Mouse (Mus musculus) olfactory bulb, adult 2 months (tissue): Measurements from ENCODE around the gene Tatdn2. TPM values are rescaled to one million over a fixed set of nuclear protein-coding genes. Genes with fewer than 3 reads are reported as not detected.
"Not testable (repeated sequence)": the region's sequence is repeated elsewhere in the genome, so short reads cannot be mapped to it uniquely, and the experiment has no call there.

Experiments
- H3K27ac ChIP-seq: fragments of 200-500 bp; 2 replicates; pipeline ENCODE4 v1.5.1; 2012; ENCODE audit warnings: low read depth, low read length; ENCODE audit not compliant: insufficient read depth
- H3K4me1 ChIP-seq: fragments of 200-500 bp; 2 replicates; pipeline ENCODE4 v1.6.1; 2012; ENCODE audit warnings: low read length; ENCODE audit not compliant: control insufficient read depth, insufficient read depth
- H3K4me3 ChIP-seq: fragments of 200-500 bp; 2 replicates; pipeline ENCODE4 v1.5.1; 2012; ENCODE audit warnings: mild to moderate bottlenecking, low read depth, low read length, moderate library complexity; ENCODE audit not compliant: insufficient read depth
- CTCF ChIP-seq: fragments of 200-500 bp; IDR thresholded peaks from 2 replicates; pipeline ENCODE4 v1.5.1; 2012; ENCODE audit warnings: low read depth, mild to moderate bottlenecking, low read length, moderate library complexity; ENCODE audit not compliant: insufficient read depth
- POLR2A ChIP-seq: fragments of 200-500 bp; IDR thresholded peaks from 2 replicates; pipeline ENCODE4 v1.6.1; 2012; ENCODE audit warnings: mild to moderate bottlenecking, low read depth, low read length, moderate library complexity; ENCODE audit not compliant: insufficient read depth
- whole genome bisulfite sequencing: fragments of 180-500 bp; shearing (Covaris S2); methylation state at CpG from one replicate; pipeline ENCODE4 v1.1.7; 2018; 5-methylcytosine and 5-hydroxymethylcytosine counted together
- polyA plus RNA-seq: library from polyadenylated mRNA; stranded (reverse); fragments of >200 nt; gene quantifications from 2 replicates; pipeline ENCODE4 v1.2.4, GENCODE M21; 2012; ENCODE audit warnings: low replicate concordance; ENCODE audit not compliant: missing spikeins, insufficient read depth, insufficient read length

Tatdn2 gene
- polyA plus RNA-seq, 1 experiment, result not detected

DNA sequence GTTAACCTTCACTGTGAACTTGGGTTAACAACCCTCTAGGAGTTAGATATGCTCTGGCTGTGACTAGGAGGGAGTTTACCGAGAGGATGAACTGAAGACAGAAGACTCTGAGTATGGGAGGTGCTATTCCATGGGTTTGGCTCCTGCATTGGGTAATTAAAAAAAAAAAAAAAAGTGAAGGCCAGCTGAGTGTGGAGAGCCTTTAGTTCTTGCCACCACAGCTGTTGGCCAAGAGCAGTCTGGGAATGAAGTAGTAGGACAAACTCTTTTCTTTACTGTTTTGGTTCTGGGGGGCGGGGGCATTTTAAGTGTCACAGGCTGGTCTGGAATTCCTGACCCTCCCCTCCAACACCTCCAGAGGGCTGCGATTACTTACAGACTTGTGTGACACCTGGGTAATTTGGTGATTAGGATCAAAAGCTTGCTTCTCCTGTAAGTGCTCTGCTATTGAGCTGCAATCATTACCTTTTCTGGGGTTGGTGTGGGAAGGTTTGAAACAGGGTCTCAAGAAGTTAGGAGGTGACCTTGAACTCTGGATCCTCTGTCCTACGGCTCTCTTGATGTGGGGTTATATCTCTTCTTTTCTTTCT is 989 bp upstream of the Tatdn2 start:
- TF ChIP-seq POLR2A (no peak), CTCF (no peak)
- H3K27ac ChIP-seq, result peak overlapping the region; percentile 72
- no peak overlapping the region for H3K4me3 ChIP-seq
- 81% methylated on average over 4 of the region's 4 CpGs for WGBS
- peaks cover 11% of the 10 kb centered on the region for H3K4me1 ChIP-seq

DNA sequence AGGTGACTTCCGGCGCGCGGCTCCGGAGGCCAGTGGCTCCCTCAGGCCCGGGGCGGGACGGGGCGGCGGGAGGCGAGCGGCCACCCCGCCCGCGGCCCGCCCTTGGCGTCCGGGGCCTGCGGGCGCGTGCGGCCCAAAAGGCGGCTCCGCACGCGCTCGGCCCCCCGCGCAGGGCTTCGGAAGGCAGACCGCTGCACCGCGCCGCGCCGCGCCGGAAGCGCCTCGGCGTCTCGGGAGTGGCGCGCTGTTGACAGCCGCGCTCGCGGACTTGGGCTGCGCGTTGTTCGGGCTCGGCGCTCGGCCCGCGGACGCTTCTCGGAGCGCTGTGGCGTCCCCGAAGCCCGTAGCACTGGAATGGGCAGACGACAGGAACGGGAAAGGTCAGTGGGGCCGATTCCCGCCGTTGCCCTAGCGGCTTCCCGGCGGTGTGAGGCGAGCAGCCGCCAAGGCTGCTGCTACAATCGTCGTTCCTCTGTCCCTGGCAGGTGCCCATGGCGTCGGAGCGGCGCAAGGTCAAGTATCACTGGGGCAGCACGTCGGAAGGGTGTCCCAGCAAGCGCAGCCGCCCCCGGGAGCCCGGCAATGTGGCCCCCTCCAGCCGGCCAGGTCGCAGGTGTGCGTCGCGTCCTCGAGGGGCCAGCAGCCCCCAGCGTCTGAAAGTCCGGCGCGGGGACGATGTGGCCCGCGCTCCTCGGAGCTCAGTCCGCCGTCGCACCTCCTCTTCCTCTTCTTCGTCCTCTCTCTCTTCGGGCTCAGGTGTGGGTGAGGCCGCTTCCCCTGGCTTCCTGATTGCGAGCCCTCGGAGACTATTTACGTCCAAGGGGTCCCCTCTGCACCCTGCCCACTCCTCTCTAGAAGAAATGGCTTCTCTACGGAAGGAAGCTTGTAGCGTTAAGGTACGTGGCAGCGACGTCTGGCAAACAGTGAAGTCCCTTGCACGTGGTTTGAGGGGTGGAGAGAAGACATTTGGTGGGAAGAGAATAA is 664 bp downstream of the Tatdn2 start:
- WGBS, result under 1% methylated on average over 113 of the region's 113 CpGs
- TF ChIP-seq POLR2A, result no peak
- TF ChIP-seq CTCF, result no peak
- peak overlapping the region; percentile 13; the same call in 1 of the 2 replicates for H3K27ac ChIP-seq
- peak overlapping the region; percentile 63 for H3K4me3 ChIP-seq
- peaks cover 11% of the 10 kb centered on the region for H3K4me1 ChIP-seq

DNA sequence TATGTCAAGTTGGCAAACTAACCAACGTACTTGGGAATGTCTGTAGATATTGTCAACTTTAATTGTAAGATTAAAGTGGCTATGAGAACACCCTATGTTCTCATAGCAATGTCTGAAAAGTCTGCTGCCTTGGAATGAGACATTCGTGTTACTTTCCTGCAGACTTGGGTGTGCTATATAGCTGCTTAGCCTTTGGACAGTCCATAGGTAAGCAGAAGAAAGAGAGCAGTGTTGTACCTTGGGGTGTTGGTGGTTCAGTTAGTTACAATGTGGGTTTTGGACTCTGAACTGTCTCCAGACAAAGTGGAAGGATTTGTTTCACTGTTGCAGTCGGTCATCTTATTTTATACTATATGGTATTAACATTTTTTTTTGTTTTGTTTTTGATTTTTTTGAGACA is 15.9 kb downstream of the Tatdn2 start:
- no peak overlapping the region for H3K27ac ChIP-seq
- 90% methylated on average over 3 of the region's 3 CpGs for WGBS
- TF ChIP-seq CTCF, result no peak
- no peak for TF ChIP-seq POLR2A
- no peak overlapping the region for H3K4me3 ChIP-seq
- no peaks in the 10 kb centered on the region for H3K4me1 ChIP-seq

DNA sequence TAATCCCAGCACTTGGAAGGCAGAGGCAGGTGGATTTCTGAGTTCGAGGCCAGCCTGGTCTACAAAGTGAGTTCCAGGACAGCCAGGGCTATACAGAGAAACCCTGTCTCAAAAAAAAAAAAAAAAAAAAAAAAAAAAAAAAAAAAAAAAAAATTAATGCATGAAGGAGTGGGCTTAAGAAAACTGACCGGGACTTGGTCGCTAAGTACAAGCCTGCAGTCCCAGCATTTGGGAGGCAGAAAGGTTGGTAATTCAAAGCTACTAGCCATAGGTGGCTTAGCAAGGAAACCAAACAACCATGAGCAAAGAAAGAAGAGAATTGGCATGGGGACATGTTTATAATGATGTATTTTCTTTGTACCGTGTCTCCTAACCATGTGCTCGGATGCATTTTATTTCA is 16.5 kb downstream of the Tatdn2 start:
- not testable (repeated sequence) for H3K4me1 ChIP-seq, H3K27ac ChIP-seq, H3K4me3 ChIP-seq
- WGBS, result 93% methylated on average over 5 of the region's 5 CpGs

DNA sequence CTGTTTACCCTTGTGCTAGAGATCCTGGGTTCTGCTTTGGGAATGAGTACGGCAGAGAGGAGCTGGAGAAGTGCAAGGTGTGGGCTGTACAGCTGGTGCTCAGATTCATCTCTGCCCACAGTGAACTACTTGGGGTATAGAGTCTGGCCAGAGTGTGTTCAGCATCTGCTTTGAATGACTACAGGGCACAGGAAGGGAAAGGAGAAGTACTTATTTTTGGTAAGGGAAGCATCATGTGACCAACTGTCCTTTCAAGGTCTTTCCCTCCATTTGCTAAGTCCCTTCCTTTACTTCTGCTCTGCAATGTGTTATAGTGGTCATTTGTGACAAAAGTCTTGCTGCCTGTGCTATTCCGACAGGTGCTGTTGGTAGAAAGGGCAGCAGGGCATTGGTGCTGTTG is 17.4 kb downstream of the Tatdn2 start:
- WGBS, result 83% methylated on average over 2 of the region's 2 CpGs
- no peak for TF ChIP-seq POLR2A
- TF ChIP-seq CTCF, result no peak
- Histone ChIP-seq H3K4me1 (no peaks in the 10 kb centered on the region), H3K4me3 (no peak overlapping the region), H3K27ac (no peak overlapping the region)

DNA sequence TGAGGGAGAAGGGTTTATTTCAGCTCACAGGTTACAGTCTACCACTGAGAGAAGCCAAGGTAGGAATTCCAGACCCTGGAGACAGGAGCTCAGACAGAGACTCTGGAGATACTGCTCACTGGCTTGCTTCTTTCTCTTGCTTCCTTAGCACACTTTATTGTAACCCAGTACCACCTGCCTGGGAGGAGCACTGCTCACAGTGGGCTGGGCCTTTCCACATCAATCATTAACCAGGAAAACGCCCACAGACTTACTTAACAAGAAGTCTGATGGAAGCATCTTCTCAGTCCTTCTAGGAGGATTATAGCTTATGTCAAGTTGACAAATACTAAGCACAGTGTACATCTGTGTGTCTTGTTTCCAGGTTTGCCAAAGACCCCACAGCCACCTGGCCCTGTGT is 17.9 kb downstream of the Tatdn2 start:
- Histone ChIP-seq H3K4me3 (no peak overlapping the region), H3K4me1 (no peaks in the 10 kb centered on the region), H3K27ac (no peak overlapping the region)
- WGBS, result 96% methylated on average over 1 of the region's 1 CpGs
- TF ChIP-seq POLR2A (no peak), CTCF (no peak)

DNA sequence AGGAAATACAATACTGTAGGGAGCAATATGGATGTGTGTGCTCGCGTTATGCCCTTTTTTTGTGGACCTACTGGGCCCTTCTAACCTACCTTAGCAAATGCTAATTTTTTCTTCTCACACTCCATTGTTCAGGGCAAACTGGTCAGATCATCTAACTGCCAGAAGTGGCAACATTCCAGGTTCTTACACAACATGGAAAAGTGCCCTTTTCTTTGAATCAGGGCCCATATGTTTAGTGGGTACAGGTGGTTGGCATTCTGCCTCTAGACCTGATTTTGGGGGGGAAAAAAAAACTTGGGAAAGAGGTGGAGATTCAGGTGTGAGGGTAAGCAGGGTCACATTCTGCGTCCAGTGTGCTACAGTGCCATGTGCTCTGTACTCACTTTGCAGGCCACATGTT is 20.7 kb downstream of the Tatdn2 start:
- TF ChIP-seq CTCF, result no peak
- no peak for TF ChIP-seq POLR2A
- WGBS, result 79% methylated on average over 3 of the region's 3 CpGs
- Histone ChIP-seq H3K4me3 (no peak overlapping the region), H3K4me1 (no peaks in the 10 kb centered on the region), H3K27ac (no peak overlapping the region)

DNA sequence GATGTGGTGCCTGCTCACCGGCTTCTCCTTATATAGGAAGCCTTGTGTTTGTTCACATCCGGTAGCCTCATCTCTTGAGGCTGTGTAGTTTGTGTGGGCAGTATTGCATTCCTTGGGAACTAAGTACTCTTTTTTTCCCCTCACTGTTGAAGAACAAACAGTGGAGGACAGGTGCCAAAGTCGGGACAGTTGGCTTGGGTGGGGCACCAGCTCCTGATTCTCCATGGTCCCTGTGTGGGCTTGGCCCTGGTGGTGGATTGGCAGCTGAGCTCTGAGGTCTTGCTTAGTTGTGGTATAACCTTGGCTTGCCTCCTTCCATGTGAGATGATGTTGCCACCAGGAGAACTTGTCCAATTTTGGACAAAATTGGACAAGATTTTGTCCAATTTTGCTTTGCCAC is 23.0 kb downstream of the Tatdn2 start, which contains the start of gene Ghrl:
TSS of gene Ghrl (minus strand) at position 3 of the 400 bp plus-strand sequence.
- no peak within 1 kb of the TSS for H3K27ac ChIP-seq
- H3K4me1 ChIP-seq, result no peaks in the 10 kb centered on the region
- H3K4me3 ChIP-seq, result no peak within 1 kb of the TSS
- 86% methylated on average over 3 of the region's 3 CpGs for WGBS
- TF ChIP-seq CTCF (no peak), POLR2A (no peak)

DNA sequence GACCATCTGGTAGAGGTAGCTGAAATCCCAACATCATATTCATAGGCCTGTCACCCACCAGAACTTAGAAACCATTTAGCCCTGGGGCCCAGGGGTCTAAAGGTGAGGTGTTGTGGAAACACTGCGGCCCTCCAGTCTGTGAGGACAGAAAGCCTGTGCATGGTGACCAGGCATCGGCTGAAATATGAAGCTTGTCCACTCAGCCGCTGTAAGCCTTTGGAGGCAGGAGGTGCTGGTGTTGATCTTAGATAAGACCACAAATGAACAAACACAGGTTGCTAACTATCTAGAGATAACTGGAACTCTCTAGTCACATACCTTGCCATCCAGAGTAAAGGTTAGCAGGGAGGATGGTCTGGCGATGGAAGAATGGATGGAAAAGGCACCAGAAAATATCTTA is 24.2 kb downstream of the Tatdn2 start:
- WGBS, result 95% methylated on average over 4 of the region's 4 CpGs
- no peak for TF ChIP-seq POLR2A
- no peak for TF ChIP-seq CTCF
- no peaks in the 10 kb centered on the region for H3K4me1 ChIP-seq
- H3K27ac ChIP-seq, result no peak overlapping the region
- H3K4me3 ChIP-seq, result no peak overlapping the region
